Comparison of ENCODE assay signal across 8 mouse cellular contexts in genomic region chr9:49796618-49797507, GRCm38 (mm10). TPM values are rescaled to one million over a fixed set of nuclear protein-coding genes. Genes with fewer than 3 reads are reported as not detected.
DNase-seq lines count a peak whose midpoint lies in the region; ATAC-seq lines count a peak whose summit lies in the region.

No protein-coding gene starts in this region.

- peaks cover 7% of the 10 kb centered on the region for H3K4me1 ChIP-seq in embryonic facial prominence, embryonic 15.5 days
- H3K4me1 ChIP-seq in heart, embryonic 13.5 days, result peaks cover 58% of the 10 kb centered on the region
- H3K4me1 ChIP-seq in liver, embryonic 12.5 days, result peaks cover 15% of the 10 kb centered on the region
- H3K4me1 ChIP-seq in neural tube, embryonic 14.5 days (ENCODE audit: control insufficient read depth, insufficient read depth, low read length), result peaks cover 33% of the 10 kb centered on the region

- H3K4me2 ChIP-seq in embryonic facial prominence, embryonic 15.5 days (replicated peaks), result peak overlapping the region; percentile 92
- peak overlapping the region; percentile 84 for H3K4me2 ChIP-seq in heart, embryonic 13.5 days
- H3K4me2 ChIP-seq in liver, embryonic 12.5 days, result peak overlapping the region; percentile 69
- peak overlapping the region; percentile 79 for H3K4me2 ChIP-seq in neural tube, embryonic 14.5 days (ENCODE audit: low read depth, low read length)

- under 1% methylated on average over 52 of the region's 52 CpGs for WGBS in embryonic facial prominence, embryonic 15.5 days
- WGBS in heart, embryonic 13.5 days, result under 1% methylated on average over 52 of the region's 52 CpGs
- WGBS in liver, embryonic 12.5 days (ENCODE audit: insufficient replicate concordance), result under 1% methylated on average over 52 of the region's 52 CpGs
- WGBS in neural tube, embryonic 14.5 days, result under 1% methylated on average over 52 of the region's 52 CpGs

- H3K36me3 ChIP-seq in embryonic facial prominence, embryonic 15.5 days, result no peaks in the 10 kb centered on the region
- no peaks in the 10 kb centered on the region for H3K36me3 ChIP-seq in heart, embryonic 13.5 days
- no peaks in the 10 kb centered on the region for H3K36me3 ChIP-seq in liver, embryonic 12.5 days
- H3K36me3 ChIP-seq in neural tube, embryonic 14.5 days (ENCODE audit: control insufficient read depth, insufficient read depth, low read length), result no peaks in the 10 kb centered on the region

- peak; percentile 11 to 48 for DNase-seq in spleen, postnatal 10 days (ENCODE audit: low spot score in 2 of 2)
- no peak for DNase-seq in spleen, adult 18-20 months
- DNase-seq in kidney, postnatal 10 days, result peak; percentile 85
- peak; percentile 61 for DNase-seq in thymus, postnatal 14 days

- ATAC-seq in embryonic facial prominence, embryonic 15.5 days (ENCODE audit: insufficient number of reproducible peaks, low FRiP score, low TSS enrichment, low read depth), result peak; percentile 79
- peak; percentile 43; the same call in 1 of the 2 replicates for ATAC-seq in heart, embryonic 13.5 days (ENCODE audit: extremely low read depth, insufficient number of reproducible peaks, low FRiP score, low TSS enrichment)
- peak; percentile 55; the same call in 1 of the 2 replicates for ATAC-seq in liver, embryonic 12.5 days
- ATAC-seq in neural tube, embryonic 14.5 days (ENCODE audit: low read depth), result peak; percentile 84

- H3K9me3 ChIP-seq in embryonic facial prominence, embryonic 15.5 days (replicated peaks), result no peaks in the 10 kb centered on the region
- no peaks in the 10 kb centered on the region for H3K9me3 ChIP-seq in heart, embryonic 13.5 days
- H3K9me3 ChIP-seq in liver, embryonic 12.5 days (replicated peaks), result no peaks in the 10 kb centered on the region
- no peaks in the 10 kb centered on the region for H3K9me3 ChIP-seq in neural tube, embryonic 14.5 days (ENCODE audit: control insufficient read depth, low read length)

- peak overlapping the region; percentile 89 for H3K27ac ChIP-seq in embryonic facial prominence, embryonic 15.5 days (replicated peaks)
- H3K27ac ChIP-seq in heart, embryonic 13.5 days (replicated peaks), result peak overlapping the region; percentile 84
- no peak overlapping the region for H3K27ac ChIP-seq in liver, embryonic 12.5 days
- H3K27ac ChIP-seq in neural tube, embryonic 14.5 days (ENCODE audit: low read depth, low read length), result peak overlapping the region; percentile 97

- H3K27me3 ChIP-seq in embryonic facial prominence, embryonic 15.5 days, result no peaks in the 10 kb centered on the region
- no peaks in the 10 kb centered on the region for H3K27me3 ChIP-seq in heart, embryonic 13.5 days (replicated peaks)
- H3K27me3 ChIP-seq in liver, embryonic 12.5 days (replicated peaks), result peaks cover 54% of the 10 kb centered on the region
- no peaks in the 10 kb centered on the region for H3K27me3 ChIP-seq in neural tube, embryonic 14.5 days (ENCODE audit: control insufficient read depth, insufficient read depth, low read length)

- H3K4me3 ChIP-seq in embryonic facial prominence, embryonic 15.5 days (replicated peaks), result peak overlapping the region; percentile 77
- H3K4me3 ChIP-seq in heart, embryonic 13.5 days, result peak overlapping the region; percentile 93
- H3K4me3 ChIP-seq in liver, embryonic 12.5 days, result peak overlapping the region; percentile 49
- H3K4me3 ChIP-seq in neural tube, embryonic 14.5 days (ENCODE audit: low read depth, low read length), result peak overlapping the region; percentile 97

- H3K9ac ChIP-seq in embryonic facial prominence, embryonic 15.5 days, result peak overlapping the region; percentile 63
- peak overlapping the region; percentile 92 for H3K9ac ChIP-seq in heart, embryonic 13.5 days
- H3K9ac ChIP-seq in liver, embryonic 12.5 days, result no peak overlapping the region
- H3K9ac ChIP-seq in neural tube, embryonic 14.5 days (replicated peaks; ENCODE audit: low read depth, low read length), result peak overlapping the region; percentile 99

RNA-seq across cellular contexts. Expression of gene Ncam1, which starts 1.9 kb away (rescaled TPM):
- polyA plus RNA-seq in embryonic facial prominence, embryonic 15.5 days (2015; fragmentation: Nextera tagmentation; extraction: Ambion mirVana), result 140 and 142 TPM in 2 replicates
- polyA plus RNA-seq in heart, embryonic 13.5 days (2015; fragmentation: Nextera tagmentation; extraction: Ambion mirVana), result 74.7 and 80.2 TPM in 2 replicates
- polyA plus RNA-seq in liver, embryonic 12.5 days (2016; fragmentation: Nextera tagmentation; extraction: Ambion mirVana), result 8.5 and 10.3 TPM in 2 replicates
- polyA plus RNA-seq in neural tube, embryonic 14.5 days (2014; fragmentation: Nextera tagmentation; extraction: Ambion mirVana), result 373 and 443 TPM in 2 replicates

Comparison
In these comparisons a context has a peak if more than half of its experiments do, and no peak if none do; other contexts are left out.
1. DNase-seq: peak in spleen, postnatal 10 days (2 of 2), kidney, postnatal 10 days (single experiment) and thymus, postnatal 14 days (single experiment); none in spleen, adult 18-20 months (0 of 2).
2. Peak in every context shown above with its lines, with median percentiles within 50 percentile points of each other: ATAC-seq, H3K4me2 ChIP-seq and H3K4me3 ChIP-seq.